Mouse (Mus musculus): Measurements from ENCODE around the gene Arl5a.
A peak's percentile ranks its signal among the peaks of the same experiment; 100 is the strongest.

Arl5a gene

GRCm38 (mm10) chr2:52422871-52423610 is 1.7 kb downstream of the Arl5a start:
- no peak for DNase-seq (ENCODE audit: low spot score)

GRCm38 (mm10) chr2:52421197-52421596 is 3.5 kb downstream of the Arl5a start:
- DNase-seq (ENCODE audit: low spot score): no peak

GRCm38 (mm10) chr2:52420001-52420710 is 4.5 kb downstream of the Arl5a start:
- no peak for DNase-seq (ENCODE audit: low spot score)

GRCm38 (mm10) chr2:52419295-52419694 is 5.4 kb downstream of the Arl5a start:
- no peak for DNase-seq (ENCODE audit: low spot score)

GRCm38 (mm10) chr2:52412524-52413037 is 12.1 kb downstream of the Arl5a start:
- no peak for DNase-seq (ENCODE audit: low spot score)

GRCm38 (mm10) chr2:52406480-52406879 is 18.2 kb downstream of the Arl5a start:
- DNase-seq (ENCODE audit: low spot score): no peak

GRCm38 (mm10) chr2:52405238-52405637 is 19.5 kb downstream of the Arl5a start:
- no peak for DNase-seq (ENCODE audit: low spot score)

- DNase-seq (ENCODE audit: low spot score): no peak
Observed at GRCm38 (mm10) chr2:52394529-52394928, 30.2 kb downstream of the Arl5a start.

GRCm38 (mm10) chr2:52390415-52390975 is 34.2 kb downstream of the Arl5a start:
- no peak for DNase-seq (ENCODE audit: low spot score)

GRCm38 (mm10) chr2:52389975-52390374 is 34.7 kb downstream of the Arl5a start:
- no peak for DNase-seq (ENCODE audit: low spot score)

- no peak for DNase-seq (ENCODE audit: low spot score)
Observed at GRCm38 (mm10) chr2:52386451-52386850, 38.2 kb downstream of the Arl5a start.

- DNase-seq (ENCODE audit: low spot score): peak; percentile 35
Observed at GRCm38 (mm10) chr2:52386037-52386436, 38.7 kb downstream of the Arl5a start.

GRCm38 (mm10) chr2:52378848-52379261 is 45.8 kb downstream of the Arl5a start:
- DNase-seq (ENCODE audit: low spot score): no peak

- no peak for DNase-seq (ENCODE audit: low spot score)
Observed at GRCm38 (mm10) chr2:52378448-52378804, 46.3 kb downstream of the Arl5a start, which contains the start of gene Neb. TSS of gene Neb (minus strand) at chr2:52378474.

- DNase-seq (ENCODE audit: low spot score): no peak
Observed at GRCm38 (mm10) chr2:52377706-52378447, 46.8 kb downstream of the Arl5a start.

GRCm38 (mm10) chr2:52374706-52375105 is 50.0 kb downstream of the Arl5a start:
- DNase-seq (ENCODE audit: low spot score): no peak

- no peak for DNase-seq (ENCODE audit: low spot score)
Observed at GRCm38 (mm10) chr2:52372480-52372879, 52.2 kb downstream of the Arl5a start.

GRCm38 (mm10) chr2:52372080-52372479 is 52.6 kb downstream of the Arl5a start:
- no peak for DNase-seq (ENCODE audit: low spot score)

GRCm38 (mm10) chr2:52371066-52371465 is 53.6 kb downstream of the Arl5a start:
- peak; percentile 59 for DNase-seq (ENCODE audit: low spot score)

- DNase-seq (ENCODE audit: low spot score): no peak
Observed at GRCm38 (mm10) chr2:52369622-52370021, 55.1 kb downstream of the Arl5a start.

GRCm38 (mm10) chr2:52367665-52368064 is 57.0 kb downstream of the Arl5a start:
- no peak for DNase-seq (ENCODE audit: low spot score)

- DNase-seq (ENCODE audit: low spot score): no peak
Observed at GRCm38 (mm10) chr2:52367248-52367647, 57.5 kb downstream of the Arl5a start.

Data from ovary, postnatal 36 days (tissue).